Mouse (Mus musculus): Measurements from ENCODE around the gene Rem1.
"Not testable (repeated sequence)": the region's sequence is repeated elsewhere in the genome, so short reads cannot be mapped to it uniquely, and the experiment has no call there.

Rem1 gene

GRCm38 (mm10) chr2:152628066-152628465 is 1.3 kb downstream of the Rem1 start:
- no peak for DNase-seq (ENCODE audit: low read depth in 1 of 2, low spot score in 2 of 2)

DNA sequence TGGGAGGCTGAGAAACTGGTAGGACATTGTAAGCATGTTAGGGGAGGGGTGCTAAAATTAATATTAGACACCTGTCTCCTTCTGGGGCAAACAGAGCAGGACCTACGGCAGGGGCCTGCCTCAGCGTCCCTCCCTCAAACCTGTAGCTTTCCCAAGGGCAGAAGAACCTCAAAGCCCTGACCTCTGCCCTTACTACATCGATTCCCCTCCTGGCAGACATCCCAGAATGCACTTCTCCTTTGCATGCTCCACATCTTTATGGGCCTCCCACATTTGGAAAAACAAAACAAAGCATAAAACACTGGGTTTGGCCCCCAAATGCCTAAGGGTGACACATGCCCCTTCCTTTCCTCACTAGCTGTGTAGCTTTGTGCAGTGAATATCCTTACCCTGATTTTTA is 2.5 kb downstream of the Rem1 start:
- DNase-seq (ENCODE audit: low read depth in 1 of 2, low spot score in 2 of 2) = no peak

GRCm38 (mm10) chr2:152629904-152630303 is 3.2 kb downstream of the Rem1 start:
- no peak for DNase-seq (ENCODE audit: low read depth in 1 of 2, low spot score in 2 of 2)

DNA sequence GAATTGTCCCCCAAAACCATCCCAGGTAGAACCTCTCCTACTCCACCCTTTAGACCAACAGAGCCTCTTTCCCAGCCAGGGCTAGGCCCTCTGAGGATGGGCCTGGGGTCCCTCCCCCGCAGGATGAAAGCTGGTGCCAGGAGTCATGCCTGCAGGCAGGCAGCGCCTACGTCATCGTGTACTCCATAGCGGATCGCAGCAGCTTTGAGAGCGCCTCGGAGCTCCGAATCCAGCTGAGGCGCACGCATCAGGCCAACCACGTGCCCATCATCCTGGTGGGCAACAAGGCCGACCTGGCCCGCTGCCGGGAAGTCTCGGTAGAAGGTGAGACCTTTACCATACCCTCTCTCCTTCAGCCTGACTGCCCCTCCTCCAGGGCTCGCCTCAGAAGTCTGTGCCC is 6.6 kb downstream of the Rem1 start:
- no peak for DNase-seq (ENCODE audit: low read depth in 1 of 2, low spot score in 2 of 2)

GRCm38 (mm10) chr2:152634311-152634710 is 7.6 kb downstream of the Rem1 start:
- no peak for DNase-seq (ENCODE audit: low read depth in 1 of 2, low spot score in 2 of 2)

DNA sequence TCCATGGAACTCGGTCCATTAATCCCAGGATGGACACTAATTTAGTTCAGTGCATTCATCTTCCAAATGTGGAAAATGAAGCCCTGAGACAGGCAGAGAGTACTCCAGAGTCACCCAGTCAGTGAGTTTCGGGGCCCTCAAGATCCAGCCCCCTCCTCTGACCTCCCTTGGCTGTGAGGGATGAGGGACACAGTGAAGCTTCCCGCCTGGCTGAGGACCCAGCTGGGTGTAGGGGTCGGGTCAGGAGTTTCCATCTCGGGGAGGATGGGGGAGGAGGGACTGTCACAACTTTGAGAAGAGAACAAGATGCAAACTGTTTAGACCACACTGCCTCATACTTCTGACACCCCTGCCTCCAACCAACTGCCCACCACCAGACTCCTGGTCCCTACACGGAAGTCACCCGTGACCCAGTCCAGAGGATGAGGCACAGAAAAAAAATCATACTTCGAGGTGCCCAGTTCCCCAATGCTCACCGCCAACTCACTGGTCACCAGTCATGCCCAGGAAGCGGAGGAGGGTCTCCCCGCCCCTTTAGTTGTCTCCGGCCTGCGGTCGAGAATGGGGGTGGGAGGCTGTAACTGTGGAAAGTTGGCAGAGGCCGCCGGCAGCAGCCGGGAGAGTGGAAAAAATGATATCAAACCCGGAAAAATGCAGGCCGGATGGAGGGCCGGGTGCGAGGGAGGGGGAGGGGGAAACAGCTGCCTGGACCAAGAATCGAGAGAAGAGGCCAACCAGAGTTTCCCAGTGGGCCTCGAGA is 9.7 kb downstream of the Rem1 start:
- no peak for DNase-seq (ENCODE audit: low read depth in 1 of 2, low spot score in 2 of 2)

- DNase-seq (ENCODE audit: low read depth in 1 of 2, low spot score in 2 of 2) = no peak
Measured at GRCm38 (mm10) chr2:152637006-152637322, 10.2 kb downstream of the Rem1 start.

DNA sequence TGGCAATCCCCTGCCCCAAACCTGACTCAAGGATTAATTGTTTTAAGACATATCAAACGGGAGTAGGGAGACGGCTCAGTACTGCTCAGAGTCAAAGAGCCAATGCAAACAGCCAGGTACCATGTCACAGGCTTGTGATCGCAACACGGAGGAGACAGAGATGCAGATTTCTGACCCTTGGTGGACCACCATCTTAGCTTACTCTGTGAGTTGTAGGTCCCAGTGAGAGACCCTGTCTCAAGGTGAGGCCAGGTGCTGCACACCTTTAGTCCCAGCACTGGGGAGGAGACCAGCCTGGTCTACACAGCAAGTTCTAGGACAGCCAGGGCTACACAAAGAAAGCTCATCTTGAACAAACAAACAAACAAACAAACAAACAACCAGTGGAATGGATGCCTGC is 10.6 kb downstream of the Rem1 start:
- DNase-seq (ENCODE audit: low read depth in 1 of 2, low spot score in 2 of 2) = no peak

DNA sequence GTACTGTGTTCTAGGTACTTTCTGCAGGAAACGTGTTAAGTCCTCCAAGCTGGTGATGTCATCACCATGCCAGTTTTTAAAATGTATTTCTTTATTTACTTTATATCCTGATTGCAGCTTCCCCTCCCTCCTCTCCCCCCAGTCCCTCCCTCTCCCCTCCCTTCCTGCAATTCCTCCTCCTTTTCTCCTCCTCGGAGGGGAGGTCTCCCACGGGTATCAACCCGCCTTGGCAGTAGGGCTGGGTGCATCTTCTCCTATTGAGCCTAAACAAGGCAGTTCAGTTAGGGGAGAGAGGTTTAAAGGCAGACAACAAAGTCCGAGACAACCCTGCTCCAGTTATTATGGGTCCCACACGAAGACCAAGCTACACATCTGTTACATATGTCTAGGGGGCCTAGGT is 12.1 kb downstream of the Rem1 start:
- DNase-seq (ENCODE audit: low read depth in 1 of 2, low spot score in 2 of 2) = no peak

- no peak for DNase-seq (ENCODE audit: low read depth in 1 of 2, low spot score in 2 of 2)
Measured at GRCm38 (mm10) chr2:152639406-152640113, 12.8 kb downstream of the Rem1 start.

- DNase-seq (ENCODE audit: low read depth in 1 of 2, low spot score in 2 of 2) = peak; percentile 40 to 55
Measured at GRCm38 (mm10) chr2:152652901-152653620, 26.3 kb downstream of the Rem1 start.

DNA sequence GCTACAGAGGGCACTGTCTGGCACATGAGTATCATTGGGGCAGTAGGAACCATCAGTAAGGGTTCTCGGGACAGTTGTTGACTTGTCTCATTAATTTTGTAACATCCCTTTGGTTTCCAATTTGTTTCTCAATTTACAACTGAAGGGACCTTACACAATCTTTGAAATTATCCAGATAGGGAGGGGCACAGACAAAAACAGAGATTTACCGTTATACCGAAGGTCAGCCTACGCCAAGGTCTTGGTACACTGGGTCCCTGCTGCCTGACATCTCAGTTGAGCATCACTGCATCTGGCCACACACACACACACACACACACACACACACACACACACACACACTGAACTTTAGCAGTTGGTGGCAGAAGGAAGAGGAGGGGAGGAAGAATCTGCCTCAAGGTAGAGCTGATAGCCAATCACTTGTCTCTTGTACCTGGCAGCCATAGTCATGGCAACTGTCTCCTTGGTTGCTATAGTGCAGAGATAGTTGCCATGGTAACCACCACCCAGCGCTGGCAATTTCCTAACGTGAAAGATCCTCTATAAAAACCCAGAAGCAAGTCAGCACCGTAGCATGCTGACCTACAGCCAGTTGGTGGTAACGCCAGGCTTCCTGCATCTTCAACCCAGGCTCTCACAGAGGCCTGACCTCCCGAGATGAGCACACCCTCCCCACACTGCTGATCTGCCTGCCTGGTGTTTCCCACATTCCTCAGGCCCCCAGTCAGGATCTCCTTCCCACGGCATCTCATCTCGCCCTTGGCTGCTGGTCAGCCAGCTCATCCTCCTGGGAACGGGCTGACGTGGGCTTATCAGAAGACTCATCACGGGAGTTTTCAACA is 27.3 kb downstream of the Rem1 start:
- DNase-seq (ENCODE audit: low read depth in 1 of 2, low spot score in 2 of 2) = no peak

DNA sequence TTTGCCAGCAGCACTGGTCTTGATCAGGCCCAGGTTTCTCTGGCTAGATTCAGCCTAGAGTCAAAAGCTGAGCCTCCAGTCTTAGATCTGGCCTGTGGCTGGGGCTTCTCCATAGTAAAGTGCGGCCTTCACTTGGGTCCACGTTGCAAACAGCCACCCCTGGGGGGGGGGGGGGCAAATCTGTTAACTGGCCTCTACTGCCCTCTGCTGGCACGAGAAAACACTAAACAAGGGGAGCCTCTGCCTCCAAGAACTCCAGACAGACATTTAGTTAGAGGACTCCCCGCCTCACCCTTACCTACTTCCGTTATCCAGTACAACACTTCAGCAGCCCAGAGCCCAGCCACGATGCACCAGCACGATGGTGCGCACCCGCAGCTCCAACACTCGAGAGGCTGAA is 30.6 kb downstream of the Rem1 start:
- no peak for DNase-seq (ENCODE audit: low read depth in 1 of 2, low spot score in 2 of 2)

DNA sequence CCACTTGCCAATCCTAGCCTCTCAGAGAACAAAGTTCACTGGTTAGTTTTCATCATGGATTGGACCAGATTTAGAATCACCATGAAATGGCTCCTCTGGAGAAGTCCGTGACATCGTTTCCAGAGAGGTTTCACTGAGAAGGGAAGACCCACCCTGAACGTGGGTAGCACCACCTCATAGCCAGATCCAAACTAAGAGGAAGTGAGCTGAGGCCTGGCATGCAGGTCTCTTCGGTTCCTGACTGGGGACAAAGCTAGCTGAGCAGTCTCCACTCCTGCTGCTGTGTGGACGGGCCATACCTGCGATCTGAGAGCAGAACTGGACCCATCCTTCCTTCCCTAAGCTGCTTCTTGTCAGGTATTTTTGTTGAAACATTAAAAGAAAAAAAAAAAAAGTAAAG is 34.4 kb downstream of the Rem1 start:
- peak in 1 of 2 experiments; percentile 45 for DNase-seq (ENCODE audit: low read depth in 1 of 2, low spot score in 2 of 2)

DNA sequence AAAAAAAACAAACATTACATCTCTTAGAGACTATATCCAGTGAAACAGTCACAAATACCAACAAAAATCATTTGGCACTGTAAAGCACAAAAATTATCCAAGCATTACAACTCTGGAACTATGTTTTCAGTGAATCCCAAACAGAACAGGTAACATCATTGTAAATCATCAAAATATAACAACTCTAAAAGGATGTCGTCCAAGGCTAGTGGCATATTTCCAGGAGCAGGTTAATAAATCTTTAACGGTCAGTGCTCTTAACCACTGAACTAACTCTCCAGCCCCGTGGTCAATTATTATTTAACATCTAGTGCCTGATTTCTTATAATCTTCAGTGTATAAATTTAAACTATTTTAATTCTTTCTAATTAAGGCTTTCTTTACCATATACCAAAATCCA is 39.4 kb downstream of the Rem1 start:
- DNase-seq (ENCODE audit: low read depth in 1 of 2, low spot score in 2 of 2) = not testable (repeated sequence)

- DNase-seq (ENCODE audit: low read depth in 1 of 2, low spot score in 2 of 2) = peak; percentile 76 to 87
Measured at GRCm38 (mm10) chr2:152669256-152669638, 42.5 kb downstream of the Rem1 start, which contains the start of gene H13. Gene H13 (plus strand): TSS chr2:152669461.

DNA sequence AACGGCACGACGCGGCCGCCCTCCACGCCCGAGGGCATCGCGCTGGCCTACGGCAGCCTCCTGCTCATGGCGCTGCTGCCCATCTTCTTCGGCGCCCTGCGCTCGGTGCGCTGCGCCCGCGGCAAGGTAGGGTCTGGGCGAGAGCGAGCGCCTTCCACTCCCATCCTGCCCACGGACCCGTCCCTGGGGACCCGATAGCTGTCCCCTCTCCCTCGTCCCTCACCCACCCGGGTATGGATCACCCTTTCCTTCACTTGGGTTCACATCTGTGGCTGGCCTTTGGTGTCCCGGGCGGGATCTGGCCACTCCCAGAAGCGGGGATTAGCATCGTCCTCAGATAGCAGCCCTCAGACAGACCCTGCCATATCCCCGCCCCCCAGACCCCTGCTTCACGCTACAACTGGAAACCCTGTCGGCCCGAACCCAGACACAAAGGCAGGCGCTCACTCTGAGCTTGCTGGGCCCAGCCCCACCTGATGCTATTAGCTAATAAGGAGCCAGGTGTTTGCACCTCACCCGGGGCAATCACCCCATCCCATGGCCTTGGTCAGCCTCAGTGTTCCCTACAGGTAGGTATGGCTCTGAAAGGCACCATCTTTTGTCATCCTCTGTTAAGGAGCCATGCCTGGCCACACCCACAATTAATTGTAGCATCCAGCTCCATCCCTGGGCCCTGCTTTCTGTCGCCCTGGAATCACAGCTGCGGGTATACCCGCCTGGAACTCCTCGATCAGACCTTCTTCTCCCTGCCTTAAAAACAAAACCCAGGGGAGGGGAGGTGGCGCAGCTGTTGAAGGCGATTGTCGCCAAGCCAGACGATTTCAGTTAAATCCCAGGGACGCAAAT is 43.1 kb downstream of the Rem1 start:
- no peak for DNase-seq (ENCODE audit: low read depth in 1 of 2, low spot score in 2 of 2)

- peak in 1 of 2 experiments; percentile 39 for DNase-seq (ENCODE audit: low read depth in 1 of 2, low spot score in 2 of 2)
Measured at GRCm38 (mm10) chr2:152670983-152671641, 44.4 kb downstream of the Rem1 start.

DNA sequence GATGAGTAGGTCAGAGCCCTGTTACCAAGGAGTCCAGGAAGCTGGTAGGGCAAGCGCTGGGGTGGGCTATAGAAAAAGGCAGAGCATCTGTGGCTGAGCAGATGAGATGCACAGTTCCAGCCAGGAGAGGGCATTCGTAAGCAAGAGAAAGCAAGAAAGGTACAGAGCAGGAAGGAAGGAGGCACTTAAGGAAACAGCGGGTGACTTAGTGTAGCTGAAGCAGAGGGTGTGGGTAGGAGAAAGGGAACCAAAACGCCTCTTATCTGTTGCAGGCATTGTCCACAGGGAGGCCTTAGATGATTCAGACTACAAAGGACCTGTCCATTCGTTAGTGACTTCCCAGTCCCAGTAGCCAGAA is 44.9 kb downstream of the Rem1 start:
- DNase-seq (ENCODE audit: low read depth in 1 of 2, low spot score in 2 of 2) = no peak

DNA sequence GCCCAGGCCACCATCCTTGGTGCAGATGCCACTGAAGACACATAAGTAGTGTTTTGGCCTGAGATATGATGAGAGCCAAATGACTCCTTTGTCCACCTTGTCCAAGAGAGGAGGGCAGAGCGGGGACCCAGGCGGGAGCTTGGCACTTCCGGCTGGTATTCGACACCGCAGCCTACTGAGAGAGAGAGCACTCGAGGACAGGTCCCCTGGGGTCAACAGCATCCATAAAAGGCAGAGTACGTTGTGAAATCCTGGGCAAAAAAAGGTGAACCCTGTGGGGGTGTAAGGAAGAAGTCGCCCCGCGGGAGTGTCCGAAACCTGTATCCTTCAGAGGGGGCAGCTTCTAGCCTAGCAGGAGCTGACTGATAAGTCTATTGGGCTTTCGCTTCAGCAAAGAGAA is 45.4 kb downstream of the Rem1 start:
- no peak for DNase-seq (ENCODE audit: low read depth in 1 of 2, low spot score in 2 of 2)
